Mouse (Mus musculus) CH12.LX (cell line): ENCODE measurements around the gene Mettl7a2. TPM values are rescaled to one million over a fixed set of nuclear protein-coding genes. Genes with fewer than 3 reads are reported as not detected.

Experiments
- DNase-seq: peaks from one replicate; pipeline ENCODE4 v3.0.0-alpha.2; 2013; ENCODE audit errors: extremely low read depth
- H3K27ac ChIP-seq: 2 replicates; pipeline ENCODE4 v1.5.1; 2012; ENCODE audit warnings: low read depth, mild to moderate bottlenecking, control low read depth, moderate library complexity; ENCODE audit not compliant: insufficient read depth
- H3K27me3 ChIP-seq: replicated peaks from 2 replicates; pipeline ENCODE3; 2012; ENCODE audit warnings: inconsistent platforms
- H3K36me3 ChIP-seq, 2 experiments: replicated peaks in 1 of 2; 2 replicates each; pipeline versions ENCODE3 to v1.6.1; 2012; ENCODE audit warnings: inconsistent platforms in 1 of 2, low read length in 1 of 2, mild to moderate bottlenecking in 1 of 2, mixed read lengths in 1 of 2, moderate library complexity in 1 of 2; ENCODE audit not compliant: control insufficient read depth in 1 of 2, insufficient read depth in 1 of 2
- H3K4me1 ChIP-seq, 2 experiments: 2 replicates each; pipeline ENCODE4 v1.6.1; 2012; ENCODE audit warnings: inconsistent platforms in 1 of 2, moderate library complexity in 1 of 2; ENCODE audit not compliant: insufficient read depth in 2 of 2, control insufficient read depth in 1 of 2
- H3K4me2 ChIP-seq: 2 replicates; pipeline ENCODE4 v1.6.1; 2012; ENCODE audit warnings: low read depth, mild to moderate bottlenecking, control low read depth; ENCODE audit not compliant: poor library complexity, insufficient read depth, severe bottlenecking
- H3K4me3 ChIP-seq, 3 experiments: fragments of 150-350 bp in 1 of 3; sonication (generic) in 1 of 3; replicated peaks in 1 of 3; 2 replicates each; pipeline versions ENCODE3 to v1.5.1; 2011 to 2012; ENCODE audit warnings: low read depth in 2 of 3, low read length in 2 of 3, mild to moderate bottlenecking in 2 of 3, moderate library complexity in 2 of 3, control low read depth in 1 of 3, improper control_type of control experiment in 1 of 3, inconsistent platforms in 1 of 3, mixed read lengths in 1 of 3; ENCODE audit not compliant: poor library complexity in 1 of 3
- H3K79me2 ChIP-seq: replicated peaks from 2 replicates; pipeline ENCODE4 v1.6.1; 2012; ENCODE audit warnings: mild to moderate bottlenecking, moderate library complexity; ENCODE audit not compliant: control insufficient read depth, poor library complexity, insufficient read depth, severe bottlenecking; ENCODE audit errors: extremely low read depth
- H3K9ac ChIP-seq: 2 replicates; pipeline ENCODE4 v1.6.1; 2012; ENCODE audit warnings: low read depth, mild to moderate bottlenecking, control low read depth, moderate library complexity; ENCODE audit not compliant: insufficient read depth
- H3K9me3 ChIP-seq: replicated peaks from 2 replicates; pipeline ENCODE3; 2012; ENCODE audit warnings: low read length, inconsistent platforms, mixed read lengths
- BHLHE40 ChIP-seq: IDR thresholded peaks from 2 replicates; pipeline ENCODE4 v1.6.1; 2011; ENCODE audit warnings: mild to moderate bottlenecking, low read depth, low read length, improper control_type of control experiment
- EP300 ChIP-seq: IDR thresholded peaks from 2 replicates; pipeline ENCODE4 v1.6.1; 2011; ENCODE audit warnings: low read length, improper control_type of control experiment
- GABPA ChIP-seq: IDR thresholded peaks from 2 replicates; pipeline ENCODE4 v1.6.1; 2012; ENCODE audit warnings: low read depth, low read length, improper control_type of control experiment, inconsistent platforms; ENCODE audit not compliant: insufficient replicate concordance
- HCFC1 ChIP-seq: IDR thresholded peaks from 2 replicates; pipeline ENCODE4 v1.6.1; 2012; ENCODE audit warnings: low read depth, mild to moderate bottlenecking, inconsistent platforms, low read length, improper control_type of control experiment
- IRF4 ChIP-seq: IDR thresholded peaks from 2 replicates; pipeline ENCODE4 v1.6.1; 2014; ENCODE audit warnings: low read depth, mild to moderate bottlenecking, inconsistent platforms, low read length, improper control_type of control experiment
- JUND ChIP-seq: conservative IDR thresholded peaks from 2 replicates; pipeline ENCODE4 v1.6.1; 2011; ENCODE audit warnings: low read depth, low read length, improper control_type of control experiment
- MAX ChIP-seq: IDR thresholded peaks from 2 replicates; pipeline ENCODE4 v1.6.1; 2011; ENCODE audit warnings: low read length, improper control_type of control experiment
- MEF2A ChIP-seq: IDR thresholded peaks from 2 replicates; pipeline ENCODE4 v1.6.1; 2014; ENCODE audit warnings: low read depth, mild to moderate bottlenecking, inconsistent platforms, low read length, improper control_type of control experiment, borderline replicate concordance
- NELFE ChIP-seq: IDR thresholded peaks from 2 replicates; pipeline ENCODE4 v1.6.1; 2011; ENCODE audit warnings: low read depth, low read length, improper control_type of control experiment
- PAX5 ChIP-seq: IDR thresholded peaks from 2 replicates; pipeline ENCODE4 v1.6.1; 2012; ENCODE audit warnings: low read length, inconsistent platforms, mixed read lengths
- POLR2A ChIP-seq: IDR thresholded peaks from 2 replicates; pipeline ENCODE4 v1.6.1; 2011; ENCODE audit warnings: low read depth, mild to moderate bottlenecking, improper control_type of control experiment, low read length
- SIN3A ChIP-seq: IDR thresholded peaks from 2 replicates; pipeline ENCODE4 v1.6.1; 2012; ENCODE audit warnings: low read length, improper control_type of control experiment, inconsistent platforms
- TBP ChIP-seq: conservative IDR thresholded peaks from 2 replicates; pipeline ENCODE4 v1.6.1; 2011; ENCODE audit warnings: low read depth, low read length, improper control_type of control experiment
- UBTF ChIP-seq: IDR thresholded peaks from 2 replicates; pipeline ENCODE4 v1.6.1; 2012; ENCODE audit warnings: low read depth, mild to moderate bottlenecking, inconsistent platforms, low read length, improper control_type of control experiment, moderate library complexity
- USF1 ChIP-seq: IDR thresholded peaks from 2 replicates; pipeline ENCODE4 v1.6.1; 2014; ENCODE audit warnings: low read depth, mild to moderate bottlenecking, inconsistent platforms, low read length, improper control_type of control experiment
- USF2 ChIP-seq: conservative IDR thresholded peaks from 2 replicates; pipeline ENCODE4 v1.6.1; 2011; ENCODE audit warnings: low read depth, low read length, improper control_type of control experiment
- ZMIZ1 ChIP-seq: IDR thresholded peaks from 2 replicates; pipeline ENCODE4 v1.6.1; 2012; ENCODE audit warnings: low read depth, mild to moderate bottlenecking, inconsistent platforms, low read length, improper control_type of control experiment
- ZNF384 ChIP-seq: IDR thresholded peaks from 2 replicates; pipeline ENCODE4 v1.6.1; 2012; ENCODE audit warnings: low read depth, low read length, improper control_type of control experiment, inconsistent platforms
- dilution Hi-C: fragments of 300-500 bp; cut with MboI; formaldehyde crosslinking; loops from 2 replicates; pipeline ENCODE4 v1.14.3; 2020; ENCODE audit warnings: low sequenced_read_pairs; ENCODE audit not compliant: extremely low pct_unique_long_range_greater_than_20kb, extremely low pct_ligation_motif_present
- in situ Hi-C: fragments of 300-500 bp; cut with MboI; formaldehyde crosslinking; loops from 3 replicates; pipeline ENCODE4 v1.14.3; 2019; ENCODE audit warnings: low sequenced_read_pairs, low pct_ligation_motif_present, low pct_unique_long_range_greater_than_20kb, mixed read lengths
- polyA plus RNA-seq: library from polyadenylated mRNA; unstranded; fragments of >175 nt; gene quantifications from 2 replicates; pipeline ENCODE4 v1.2.1, GENCODE M21; 2012; ENCODE audit warnings: low read depth; ENCODE audit not compliant: insufficient read length
- total RNA-seq, 2 experiments: library from RNA; depleted of rRNA; stranded (reverse); fragments of 300-350 nt in 1 of 2; fragments of >200 nt in 1 of 2; gene quantifications; 2 replicates each; pipeline ENCODE4 v1.2.3; 2012 to 2014

Gene Mettl7a2
- total RNA-seq (2012; rRNA removed) (not detected in 2 replicates), total RNA-seq (2014; rRNA removed) (not detected in 2 replicates), polyA plus RNA-seq (not detected in 2 replicates)

DNA sequence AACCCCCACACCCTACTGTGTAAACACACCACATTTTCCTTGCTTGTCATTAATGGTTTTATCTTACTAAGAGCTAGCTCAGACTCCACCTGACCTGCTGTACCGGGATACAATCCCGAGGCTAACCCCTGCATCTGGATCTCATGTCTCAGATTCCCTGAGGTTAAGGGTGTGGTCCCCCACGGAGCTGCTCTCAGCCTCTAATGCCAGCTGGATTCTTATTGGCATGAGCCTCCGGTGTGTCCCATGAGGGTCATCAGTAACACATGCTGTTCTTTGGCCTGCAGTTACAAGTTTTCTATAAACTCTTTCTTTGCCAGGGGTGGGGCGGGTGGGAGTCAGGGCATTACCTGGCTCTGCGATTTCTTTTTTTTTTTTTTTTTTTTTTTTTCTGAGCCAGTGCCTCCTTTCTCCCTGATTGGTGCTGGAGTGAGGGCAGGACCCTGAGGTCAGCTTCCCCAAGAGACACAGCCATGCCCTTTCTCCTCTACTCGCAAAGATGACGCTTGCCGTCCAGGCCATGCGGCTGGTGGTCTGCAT, at the start of gene Mettl7a2, which contains the start of gene Methig1:
Gene Mettl7a2 (plus strand): TSS at position 490 of the 540 bp plus-strand sequence.
Gene Methig1 (plus strand): TSS at position 439 of the 540 bp plus-strand sequence.
- H3K4me2 ChIP-seq: no peak within 1 kb of the TSS
- no peak within 1 kb of the TSS for H3K9ac ChIP-seq
- H3K9me3 ChIP-seq: no peaks in the 10 kb centered on the region
- no peak for DNase-seq
- TF ChIP-seq POLR2A (no peak), IRF4 (no peak), USF1 (no peak)
- TF ChIP-seq, all 38 proteins: peak for 0
- no peaks in the 10 kb centered on the region for H3K36me3 ChIP-seq
- dilution Hi-C loops: no loop called here
- in situ Hi-C loops: no loop called here
- H3K4me3 ChIP-seq: no peak within 1 kb of the TSS
- H3K27me3 ChIP-seq: peaks cover 4% of the 10 kb centered on the region
- H3K4me1 ChIP-seq: peaks cover 2 to 4% of the 10 kb centered on the region in 2 experiments; a peak in 1 of 4 replicates
- no peaks in the 10 kb centered on the region for H3K79me2 ChIP-seq
- no peak within 1 kb of the TSS for H3K27ac ChIP-seq

DNA sequence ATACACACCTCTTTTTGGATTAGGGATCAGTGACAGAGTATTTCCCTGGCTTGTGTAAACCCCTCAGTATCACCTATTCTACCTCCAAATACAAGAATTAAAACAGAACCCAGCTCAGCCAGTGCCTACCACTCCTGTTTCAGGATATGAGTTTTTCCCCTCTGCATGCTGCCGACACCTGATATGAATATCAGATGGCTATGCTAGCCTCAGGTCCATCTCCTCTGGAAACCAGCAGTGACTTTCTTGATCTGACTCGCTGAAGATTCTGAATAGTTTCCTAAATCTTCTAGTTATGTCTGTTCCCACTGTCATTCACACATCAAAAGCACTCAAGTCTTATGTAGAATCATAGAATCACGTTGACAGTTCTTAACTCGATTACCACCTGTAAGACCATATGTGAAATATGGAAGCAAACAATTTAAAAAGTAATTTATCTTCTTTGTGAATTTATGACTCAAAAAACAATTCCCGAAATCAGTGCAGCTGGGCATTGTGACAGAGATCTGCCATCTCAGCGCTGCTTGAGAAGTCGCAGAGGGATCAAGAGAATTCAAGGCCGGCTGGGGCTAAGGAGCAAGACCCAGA, 49.5 kb upstream of the Mettl7a2 start:
- Histone ChIP-seq H3K4me3 (peak overlapping the region; percentile 14 to 59 (median 55)), H3K4me1 (peaks cover 11 to 51% of the 10 kb centered on the region in 2 experiments), H3K9ac (peak overlapping the region; percentile 86), H3K79me2 (no peaks in the 10 kb centered on the region), H3K9me3 (no peaks in the 10 kb centered on the region), H3K36me3 (no peaks in the 10 kb centered on the region), H3K27ac (peak overlapping the region; percentile 87), H3K4me2 (peak overlapping the region; percentile 90)
- dilution Hi-C loops (no loop called here), in situ Hi-C loops (no loop called here)
- DNase-seq: peak; percentile 71
- TF ChIP-seq UBTF (no peak), EP300 (peak; percentile 65), USF2 (no peak), HCFC1 (no peak), BHLHE40 (peak; percentile 38; the same call in 1 of the 2 replicates), MAX (no peak), MEF2A (no peak), ZNF384 (0 out of 2 replicates have a peak, but pooled peaks have one; percentile 2), NELFE (0 out of 2 replicates have a peak, but pooled peaks have one; percentile 44), GABPA (no peak), IRF4 (peak; percentile 63), TBP (no peak), SIN3A (peak; percentile 68), JUND (peak; percentile 58; the same call in 1 of the 2 replicates), ZMIZ1 (no peak; the same call in 1 of the 2 replicates), PAX5 (no peak)
- TF ChIP-seq, all 38 proteins: peak for 7
- no peaks in the 10 kb centered on the region for H3K27me3 ChIP-seq
